Mouse (Mus musculus) limb, embryonic 12.5 days (tissue): Measurements from ENCODE around the gene Armh4. TPM values are rescaled to one million over a fixed set of nuclear protein-coding genes. Genes with fewer than 3 reads are reported as not detected.

Source experiments
- ATAC-seq: fragments of 200-750 bp; cut with Nextera tagmentation; 2 replicates; pipeline ENCODE4 v1.8.0; 2017; ENCODE audit warnings: low read depth, moderate TSS enrichment; ENCODE audit not compliant: insufficient number of reproducible peaks, insufficient read depth, low FRiP score, low TSS enrichment
- H3K27ac ChIP-seq: fragments of 300-500 bp; sonication (generic); 2 replicates; pipeline ENCODE4 v1.5.1; 2016; ENCODE audit warnings: mild to moderate bottlenecking, moderate library complexity
- H3K27me3 ChIP-seq: fragments of 300-500 bp; sonication (generic); 2 replicates; pipeline ENCODE4 v1.6.1; 2016; ENCODE audit warnings: mild to moderate bottlenecking, moderate library complexity
- H3K36me3 ChIP-seq: fragments of 300-500 bp; sonication (generic); 2 replicates; pipeline ENCODE4 v1.6.1; 2016; ENCODE audit warnings: mild to moderate bottlenecking, moderate library complexity
- H3K4me1 ChIP-seq: fragments of 300-500 bp; sonication (generic); replicated peaks from 2 replicates; pipeline ENCODE4 v1.6.1; 2016
- H3K4me2 ChIP-seq: fragments of 300-500 bp; sonication (generic); 2 replicates; pipeline ENCODE4 v1.6.1; 2016; ENCODE audit warnings: mild to moderate bottlenecking, moderate library complexity
- H3K4me3 ChIP-seq: fragments of 300-500 bp; sonication (generic); replicated peaks from 2 replicates; pipeline ENCODE4 v1.5.1; 2016; ENCODE audit warnings: mild to moderate bottlenecking
- H3K9ac ChIP-seq: fragments of 300-500 bp; sonication (generic); replicated peaks from 2 replicates; pipeline ENCODE4 v1.6.1; 2016; ENCODE audit warnings: mild to moderate bottlenecking, moderate library complexity
- H3K9me3 ChIP-seq: fragments of 300-500 bp; sonication (generic); 2 replicates; pipeline ENCODE4 v1.6.1; 2016; ENCODE audit warnings: mild to moderate bottlenecking, moderate library complexity
- WGBS: fragments of 180-500 bp; shearing (Covaris S2); methylation state at CpG from one replicate; pipeline ENCODE4 v1.1.7; 2016; 5-methylcytosine and 5-hydroxymethylcytosine counted together
- polyA plus RNA-seq: library from polyadenylated mRNA; unstranded; fragments of >200 nt; fragmentation: Nextera tagmentation; extraction: Ambion mirVana; gene quantifications from 2 replicates; pipeline ENCODE4 v1.2.1, GENCODE M21; 2016

Armh4 gene
- polyA plus RNA-seq, 1 experiment from 2014 or later: 12.1 TPM

DNA sequence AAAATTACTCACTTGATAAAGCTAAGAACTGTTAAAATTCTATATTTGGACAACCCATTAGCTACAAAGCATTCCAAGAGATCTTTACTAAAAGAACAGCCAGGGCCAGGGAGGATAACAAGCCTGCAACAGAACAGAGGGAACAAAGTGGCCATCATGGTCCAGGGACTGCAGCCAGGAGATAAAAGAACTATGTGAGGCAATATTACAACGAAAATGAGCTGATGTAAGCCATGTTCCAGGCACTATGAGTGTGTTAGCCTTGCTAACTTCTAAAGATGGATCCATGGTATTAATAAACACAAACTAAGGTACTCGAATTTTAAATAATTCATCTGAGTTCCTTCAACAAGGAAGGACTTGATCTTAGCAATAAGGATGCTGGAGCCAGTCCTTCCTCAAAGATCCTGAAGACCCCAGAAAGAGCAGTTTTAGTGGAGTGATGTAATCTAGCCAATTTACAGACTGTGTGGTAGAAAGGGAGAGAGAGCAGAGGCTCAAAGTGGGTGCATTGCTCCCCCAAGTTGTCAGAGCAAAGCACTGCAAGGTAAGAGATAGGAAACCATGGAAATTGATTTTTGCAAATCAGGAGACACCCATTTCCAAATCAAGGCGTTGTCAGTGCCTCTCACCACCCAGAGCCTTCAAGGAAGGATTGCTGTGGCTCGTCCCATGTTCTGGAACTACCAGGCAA is 59.7 kb downstream of the Armh4 start:
- H3K9me3 ChIP-seq: no peaks in the 10 kb centered on the region

DNA sequence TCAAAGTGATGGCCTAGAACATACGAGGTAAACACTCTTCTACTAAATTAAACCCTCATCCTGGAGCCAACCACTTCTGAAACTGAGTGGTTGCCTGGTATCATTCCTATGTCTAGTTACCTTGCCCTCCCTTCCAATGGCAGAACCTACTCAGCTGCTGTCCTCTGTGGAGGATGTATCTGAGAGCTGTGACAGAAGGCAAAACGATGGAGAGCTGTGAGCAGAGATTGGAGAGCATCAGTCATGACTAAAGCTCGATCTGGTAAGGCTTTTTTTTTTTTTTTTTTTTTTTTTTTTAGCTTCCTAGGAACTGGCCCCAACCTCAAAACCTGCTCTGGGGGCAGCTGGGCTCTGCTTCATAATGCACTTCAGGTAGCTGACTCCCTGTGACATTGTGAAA is 60.4 kb downstream of the Armh4 start:
- no peak overlapping the region for H3K4me2 ChIP-seq
- WGBS: 30% methylated on average over 3 of the region's 3 CpGs
- H3K36me3 ChIP-seq: no peaks in the 10 kb centered on the region
- H3K9ac ChIP-seq: no peak overlapping the region
- ATAC-seq: no peak
- H3K27ac ChIP-seq: no peak overlapping the region
- H3K4me1 ChIP-seq: no peaks in the 10 kb centered on the region
- no peaks in the 10 kb centered on the region for H3K9me3 ChIP-seq
- H3K27me3 ChIP-seq: no peaks in the 10 kb centered on the region
- H3K4me3 ChIP-seq: no peak overlapping the region

More for the DNA sequence above, 59.7 kb downstream of the Armh4 start:
- no peak overlapping the region for H3K4me3 ChIP-seq
- no peaks in the 10 kb centered on the region for H3K4me1 ChIP-seq
- no peak for ATAC-seq
- no peak overlapping the region for H3K4me2 ChIP-seq
- H3K36me3 ChIP-seq: no peaks in the 10 kb centered on the region
- no peak overlapping the region for H3K27ac ChIP-seq
- WGBS: 62% methylated on average over 4 of the region's 4 CpGs
- H3K9ac ChIP-seq: no peak overlapping the region
- H3K27me3 ChIP-seq: no peaks in the 10 kb centered on the region

DNA sequence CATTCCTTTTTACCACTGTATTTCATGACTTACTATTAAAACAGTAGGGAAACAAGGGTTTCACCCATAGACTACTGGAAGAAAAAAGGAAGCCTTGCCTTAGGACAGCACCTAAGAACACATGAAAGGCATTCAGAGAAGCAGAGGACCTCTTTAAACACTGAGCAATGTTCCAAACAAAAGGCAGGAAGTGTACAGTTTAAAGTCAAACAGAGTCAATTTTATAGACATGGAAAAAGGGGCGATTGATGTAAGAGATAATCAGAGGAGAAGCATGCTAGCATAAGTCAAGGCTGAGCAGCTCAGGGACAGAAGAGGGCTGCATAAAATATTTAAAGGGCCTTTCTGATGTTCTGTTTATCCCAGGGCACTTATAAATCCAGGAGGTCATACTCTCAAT is 61.9 kb downstream of the Armh4 start:
- Histone ChIP-seq H3K27ac (no peak overlapping the region), H3K4me1 (no peaks in the 10 kb centered on the region), H3K27me3 (no peaks in the 10 kb centered on the region), H3K4me3 (no peak overlapping the region), H3K36me3 (no peaks in the 10 kb centered on the region), H3K9ac (no peak overlapping the region), H3K9me3 (no peaks in the 10 kb centered on the region), H3K4me2 (no peak overlapping the region)
- no peak for ATAC-seq
- WGBS: 69% methylated on average over 1 of the region's 1 CpGs

DNA sequence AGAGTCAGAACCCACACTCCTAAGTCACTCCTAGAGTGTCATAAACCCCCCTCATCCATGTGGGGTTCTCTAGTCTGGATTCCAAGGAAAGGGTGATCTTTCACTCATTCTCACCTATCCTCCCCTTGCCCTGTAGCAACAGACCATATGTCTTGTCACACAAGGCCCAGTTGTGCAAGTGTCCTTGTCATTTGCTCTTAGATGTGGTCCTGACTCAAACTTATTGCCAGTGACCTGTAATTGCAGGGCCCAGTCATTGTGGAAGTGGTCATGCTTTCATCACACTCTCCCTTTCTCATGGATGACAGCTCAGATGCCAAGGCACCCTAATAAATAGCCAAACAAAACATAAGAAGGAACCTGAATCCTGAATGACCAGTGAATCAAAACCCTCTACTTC is 63.5 kb downstream of the Armh4 start:
- Histone ChIP-seq H3K36me3 (no peaks in the 10 kb centered on the region), H3K4me3 (no peak overlapping the region)

DNA sequence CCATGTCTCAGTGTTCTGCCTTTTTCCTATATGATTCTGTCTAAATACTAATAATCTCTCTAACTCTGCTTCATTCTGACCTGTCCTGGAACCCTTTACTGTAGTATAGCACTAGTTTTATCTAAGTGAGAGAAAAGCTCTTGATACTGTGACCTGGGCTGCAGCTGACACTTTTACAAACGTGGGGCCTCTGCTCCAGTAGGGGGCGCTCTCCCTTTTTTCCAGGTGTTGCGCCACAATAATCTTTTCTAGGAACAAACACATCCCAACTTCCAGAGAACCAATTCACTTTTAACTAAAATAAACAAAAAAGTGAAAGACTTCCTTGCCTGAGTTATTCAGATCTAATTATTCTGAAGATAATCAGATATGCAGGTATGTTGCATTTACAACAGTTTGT is 72.2 kb downstream of the Armh4 start:
- Histone ChIP-seq H3K4me2 (no peak overlapping the region), H3K27ac (no peak overlapping the region), H3K27me3 (no peaks in the 10 kb centered on the region), H3K4me3 (no peak overlapping the region), H3K9me3 (no peaks in the 10 kb centered on the region), H3K9ac (no peak overlapping the region), H3K36me3 (no peaks in the 10 kb centered on the region), H3K4me1 (no peaks in the 10 kb centered on the region)
- ATAC-seq: no peak
- WGBS: 33% methylated on average over 3 of the region's 3 CpGs

More for the DNA sequence above, 63.5 kb downstream of the Armh4 start:
- H3K9me3 ChIP-seq: no peaks in the 10 kb centered on the region
- no peaks in the 10 kb centered on the region for H3K4me1 ChIP-seq
- H3K4me2 ChIP-seq: no peak overlapping the region
- H3K27me3 ChIP-seq: no peaks in the 10 kb centered on the region
- no peak overlapping the region for H3K9ac ChIP-seq
- ATAC-seq: no peak
- no peak overlapping the region for H3K27ac ChIP-seq

DNA sequence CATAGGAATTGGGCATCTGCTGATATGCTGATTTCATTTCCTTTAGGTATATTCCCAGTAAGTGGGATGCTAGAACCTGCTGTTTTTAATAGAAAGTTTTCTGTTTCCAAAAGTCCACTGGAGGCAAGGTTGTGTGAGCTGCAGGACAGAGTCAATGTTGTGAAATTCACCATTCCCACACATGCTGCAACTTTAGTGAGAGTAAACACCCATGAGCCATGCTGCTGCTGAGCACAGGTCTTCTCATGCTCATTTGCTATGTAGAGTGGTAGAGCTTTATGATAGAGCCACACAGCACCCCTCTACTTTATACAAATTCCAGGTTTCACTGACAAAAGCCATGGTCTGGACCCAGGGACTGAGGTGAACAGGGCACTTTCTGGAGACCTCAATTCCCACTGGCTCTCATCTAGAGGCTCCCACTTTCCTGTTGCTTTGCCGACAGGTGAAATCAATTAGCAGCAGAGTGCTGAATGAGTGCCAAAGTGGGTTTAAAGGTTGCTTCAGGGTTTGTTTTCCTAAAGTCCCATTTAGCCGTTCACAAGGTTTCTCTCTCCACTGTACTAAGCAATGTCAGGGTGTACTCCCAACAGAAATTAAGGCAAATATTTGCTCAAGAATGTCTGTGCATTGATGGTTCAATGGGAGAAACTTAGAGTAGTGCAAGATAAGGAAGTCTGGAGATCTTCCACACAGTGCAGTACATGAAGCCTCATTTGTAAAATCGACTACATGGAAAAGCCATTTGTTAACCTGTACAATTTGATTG is 79.6 kb downstream of the Armh4 start:
- no peak; the same call in 1 of the 2 replicates for ATAC-seq
- H3K4me3 ChIP-seq: no peak overlapping the region
- peaks cover 14% of the 10 kb centered on the region for H3K4me1 ChIP-seq
- WGBS: 34% methylated on average over 3 of the region's 3 CpGs
- no peaks in the 10 kb centered on the region for H3K36me3 ChIP-seq
- H3K27ac ChIP-seq: 0 out of 2 replicates have a peak overlapping the region, but pooled peaks have one; percentile 12
- no peak overlapping the region for H3K9ac ChIP-seq
- 0 out of 2 replicates have a peak, but pooled peaks cover 4% of the 10 kb centered on the region for H3K9me3 ChIP-seq
- no peak overlapping the region for H3K4me2 ChIP-seq
- no peaks in the 10 kb centered on the region for H3K27me3 ChIP-seq

DNA sequence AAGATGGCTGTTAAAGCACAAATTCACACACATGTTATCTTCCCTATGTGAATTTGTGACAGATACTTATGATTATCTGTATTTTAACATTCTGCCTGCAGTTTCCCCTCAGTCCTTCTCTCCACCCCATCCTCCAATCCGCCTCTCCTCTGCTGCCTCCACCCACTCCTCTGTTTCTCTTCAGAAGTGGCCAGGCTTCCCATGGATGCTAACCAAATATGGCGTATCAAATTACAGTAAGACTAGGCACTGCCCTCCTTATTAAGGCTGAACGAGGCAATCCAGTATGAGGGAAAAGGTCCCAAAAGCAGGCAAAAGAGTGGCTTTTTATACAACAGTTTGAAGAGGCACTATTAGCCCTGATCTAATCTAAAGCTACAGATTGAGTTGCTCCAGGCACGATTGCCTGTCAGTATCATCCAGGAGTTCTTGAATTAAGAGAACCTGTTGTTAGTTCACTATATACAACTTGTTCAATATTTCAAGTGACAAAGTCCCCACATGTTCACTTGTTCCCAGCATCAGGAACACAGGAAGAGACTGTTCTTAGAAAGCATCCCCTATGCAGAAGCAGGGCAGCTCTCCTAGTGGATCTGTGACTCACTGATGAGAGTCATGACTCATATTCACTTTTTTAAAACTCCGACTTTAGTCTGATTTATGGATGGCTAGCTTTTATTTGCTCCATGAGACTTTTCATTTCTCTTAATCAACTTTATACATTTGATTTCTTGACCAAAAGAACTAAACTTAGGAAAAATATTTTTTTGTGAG is 103.5 kb downstream of the Armh4 start:
- 50% methylated on average over 5 of the region's 5 CpGs for WGBS
- Histone ChIP-seq H3K4me3 (no peak overlapping the region), H3K9ac (no peak overlapping the region), H3K4me2 (no peak overlapping the region), H3K9me3 (no peaks in the 10 kb centered on the region), H3K27ac (no peak overlapping the region), H3K36me3 (no peaks in the 10 kb centered on the region), H3K4me1 (peaks cover 17% of the 10 kb centered on the region), H3K27me3 (no peaks in the 10 kb centered on the region)
- ATAC-seq: peak; percentile 52; the same call in 1 of the 2 replicates

DNA sequence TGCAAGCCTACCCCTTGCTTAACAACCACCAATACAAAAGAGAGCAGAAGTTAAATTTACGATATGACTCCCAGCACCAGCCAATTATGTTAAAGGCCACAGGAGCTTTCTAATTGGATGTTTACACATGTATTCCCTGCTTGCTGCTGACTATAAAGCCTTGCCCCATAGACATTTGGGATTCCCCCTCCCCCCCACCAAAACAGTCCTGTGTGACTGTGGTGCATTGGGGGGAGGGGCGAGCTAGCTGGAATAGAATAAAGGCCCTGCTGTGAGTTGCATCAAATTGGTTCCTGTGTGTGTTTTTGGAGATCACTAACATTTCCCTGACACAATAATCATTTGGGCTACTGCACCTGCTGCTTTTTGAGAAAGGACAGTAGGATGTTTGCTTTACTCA is 106.6 kb downstream of the Armh4 start:
- H3K4me2 ChIP-seq: no peak overlapping the region
- 31% methylated on average over 2 of the region's 2 CpGs for WGBS
- no peak overlapping the region for H3K4me3 ChIP-seq
- no peak; the same call in 1 of the 2 replicates for ATAC-seq
- no peaks in the 10 kb centered on the region for H3K27me3 ChIP-seq
- H3K4me1 ChIP-seq: peaks cover 4% of the 10 kb centered on the region; the same call in 1 of the 2 replicates
- H3K36me3 ChIP-seq: no peaks in the 10 kb centered on the region
- H3K27ac ChIP-seq: no peak overlapping the region
- no peaks in the 10 kb centered on the region for H3K9me3 ChIP-seq
- no peak overlapping the region for H3K9ac ChIP-seq

DNA sequence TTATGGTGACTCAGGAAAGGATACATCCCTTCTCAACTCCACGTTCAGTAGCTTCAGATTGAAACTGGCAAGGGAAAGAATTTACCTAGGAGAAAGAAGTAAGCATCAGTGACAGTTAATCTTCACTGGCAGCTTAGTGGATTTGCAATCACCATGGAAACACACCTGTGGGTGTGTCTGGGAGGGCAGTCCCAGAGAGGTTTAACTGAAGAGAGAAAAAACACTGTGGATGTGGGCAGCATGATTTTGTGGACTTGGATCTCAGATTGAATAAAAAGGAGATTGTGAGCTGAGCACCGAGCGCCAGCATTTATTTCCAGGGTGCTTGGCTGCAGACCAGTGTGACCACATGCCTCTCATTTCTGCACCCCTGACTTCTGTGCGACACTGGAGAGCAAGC is 122.7 kb downstream of the Armh4 start:
- WGBS: 50% methylated on average over 4 of the region's 4 CpGs
- no peak overlapping the region for H3K27ac ChIP-seq
- no peaks in the 10 kb centered on the region for H3K4me1 ChIP-seq
- no peak overlapping the region for H3K4me3 ChIP-seq
- no peaks in the 10 kb centered on the region for H3K27me3 ChIP-seq
- no peak for ATAC-seq
- H3K36me3 ChIP-seq: no peaks in the 10 kb centered on the region
- H3K4me2 ChIP-seq: no peak overlapping the region
- H3K9me3 ChIP-seq: no peaks in the 10 kb centered on the region
- H3K9ac ChIP-seq: no peak overlapping the region

DNA sequence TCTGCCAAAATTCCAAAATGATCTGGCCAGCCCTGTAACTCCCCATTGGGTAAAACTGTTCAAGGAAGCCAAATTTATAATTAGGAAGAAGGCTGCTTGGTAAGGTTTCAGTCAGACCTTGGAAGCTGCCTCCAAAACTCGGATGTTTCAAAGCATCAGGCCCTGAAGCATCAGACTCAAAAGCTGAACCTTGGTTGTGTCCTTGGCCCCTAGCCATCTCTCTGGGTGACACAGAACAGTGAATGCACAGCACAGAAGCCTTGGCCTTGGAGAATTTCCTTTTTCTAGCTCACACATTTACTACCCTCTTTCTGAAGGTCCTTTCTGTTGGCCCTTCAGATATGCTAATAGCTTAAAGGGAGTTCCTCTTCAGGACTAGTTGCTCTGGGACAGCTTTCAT is 134.0 kb downstream of the Armh4 start:
- WGBS: 76% methylated on average over 1 of the region's 1 CpGs
- H3K4me3 ChIP-seq: no peak overlapping the region
- H3K4me2 ChIP-seq: no peak overlapping the region
- H3K36me3 ChIP-seq: no peaks in the 10 kb centered on the region
- no peaks in the 10 kb centered on the region for H3K9me3 ChIP-seq
- no peak for ATAC-seq
- no peak overlapping the region for H3K9ac ChIP-seq
- no peaks in the 10 kb centered on the region for H3K27me3 ChIP-seq
- no peak overlapping the region for H3K27ac ChIP-seq
- no peaks in the 10 kb centered on the region for H3K4me1 ChIP-seq

DNA sequence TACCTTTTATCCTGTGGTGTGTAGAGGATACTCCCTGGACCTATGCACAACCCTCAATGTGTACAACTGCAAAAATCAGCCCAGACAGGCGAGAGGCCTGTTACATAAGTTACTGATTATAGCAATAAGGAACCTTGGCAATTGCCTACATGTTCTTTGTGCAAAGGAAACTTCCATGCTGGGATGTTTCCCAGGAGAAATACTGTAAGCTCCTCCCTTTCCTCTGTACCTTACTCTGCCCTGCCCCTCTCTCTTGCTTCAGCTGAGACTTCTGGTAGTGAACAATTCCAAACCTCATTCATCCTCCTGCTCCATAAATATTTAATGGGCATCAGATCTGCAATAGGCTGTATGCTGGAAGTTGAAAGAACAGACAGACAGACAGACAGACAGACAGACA is 145.8 kb downstream of the Armh4 start:
- 51% methylated on average over 1 of the region's 1 CpGs for WGBS
- Histone ChIP-seq H3K27me3 (no peaks in the 10 kb centered on the region), H3K9ac (no peak overlapping the region), H3K4me2 (no peak overlapping the region), H3K36me3 (no peaks in the 10 kb centered on the region), H3K9me3 (no peaks in the 10 kb centered on the region), H3K4me1 (no peaks in the 10 kb centered on the region), H3K27ac (no peak overlapping the region), H3K4me3 (no peak overlapping the region)
- no peak for ATAC-seq
